Mouse (Mus musculus) cerebellum, adult 2 months (tissue): ENCODE measurements around the gene Fhod1.

Source experiments
- CTCF ChIP-seq: fragments of 200-500 bp; IDR thresholded peaks from 2 replicates; pipeline ENCODE4 v1.5.1; 2011; ENCODE audit warnings: low read depth, mild to moderate bottlenecking, control low read depth, low read length, moderate library complexity, borderline replicate concordance; ENCODE audit not compliant: insufficient read depth
- POLR2A ChIP-seq: fragments of 200-500 bp; IDR thresholded peaks from 2 replicates; pipeline ENCODE4 v1.6.1; 2011; ENCODE audit warnings: low read length, control low read depth, borderline replicate concordance; ENCODE audit not compliant: insufficient read depth

GRCm38 (mm10) chr8:105294776-105295175 is 53.0 kb downstream of the Fhod1 start:
- TF ChIP-seq CTCF (no peak), POLR2A (no peak)
